Mouse (Mus musculus): ENCODE results near the gene Sprr2h.

Sprr2h gene

DNA sequence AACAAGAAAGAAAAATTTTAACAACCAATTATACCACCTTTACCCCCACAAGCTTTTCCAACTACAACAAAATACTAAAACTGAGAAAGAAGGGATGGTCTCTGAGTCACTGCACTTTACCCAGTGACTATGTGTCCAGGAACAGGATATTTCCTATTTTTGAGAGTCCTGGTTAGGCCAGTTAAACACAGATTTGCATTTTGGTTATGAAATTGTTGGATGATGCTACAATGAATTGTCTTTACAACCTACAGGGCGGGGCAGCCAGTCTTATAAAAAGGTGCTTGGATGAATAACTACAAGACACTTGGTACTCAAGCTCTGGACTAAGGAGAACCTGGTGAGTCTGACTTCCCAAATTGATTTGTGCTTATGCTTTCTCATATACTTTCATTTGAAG lies at the start of gene Sprr2h:
Gene Sprr2h, plus strand, starts transcription at position 301 of the 400 bp plus-strand sequence.
- DNase-seq = no peak

DNA sequence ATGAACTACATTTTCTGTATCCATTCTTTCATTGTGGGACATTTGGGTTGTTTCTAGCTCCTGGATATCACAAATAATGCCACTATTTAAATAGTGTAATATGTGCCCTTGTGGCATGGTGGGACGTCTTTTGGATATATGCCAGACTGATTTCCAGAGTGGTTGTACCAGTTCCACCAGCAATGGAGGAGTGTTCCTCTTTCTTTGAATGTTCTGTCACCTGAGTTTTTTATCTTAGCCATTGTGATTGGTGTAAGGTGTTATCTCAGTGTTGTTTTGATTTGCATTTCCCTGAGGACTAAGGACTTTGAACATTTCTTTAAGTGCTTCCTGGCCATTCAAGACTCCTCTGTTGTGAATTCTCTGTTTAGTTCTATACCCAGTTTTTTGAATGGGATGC lies 49.2 kb upstream of the Sprr2h start:
- no peak for DNase-seq

DNA sequence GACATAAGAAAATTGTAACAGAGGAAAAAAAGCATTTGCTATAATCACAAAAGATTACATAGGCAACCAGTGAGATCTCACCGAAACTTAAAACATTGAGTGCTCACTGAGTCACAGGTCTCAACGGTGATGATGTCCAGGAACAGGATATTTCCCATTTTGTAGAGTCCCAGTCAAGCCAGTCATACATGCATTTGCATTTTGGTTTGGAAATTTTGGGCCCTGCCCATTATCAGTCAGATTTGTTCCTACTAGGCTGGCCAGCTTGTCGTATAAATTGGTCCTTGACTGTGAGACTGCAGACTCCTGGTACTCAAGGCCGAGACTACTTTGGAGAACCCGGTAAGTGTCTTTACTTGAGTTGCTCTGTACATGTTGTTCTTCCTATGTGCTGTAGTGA lies 46.6 kb upstream of the Sprr2h start, which contains the start of gene Sprr2d:
Gene Sprr2d, plus strand, starts transcription at position 301 of the 400 bp plus-strand sequence.
- DNase-seq = no peak

DNA sequence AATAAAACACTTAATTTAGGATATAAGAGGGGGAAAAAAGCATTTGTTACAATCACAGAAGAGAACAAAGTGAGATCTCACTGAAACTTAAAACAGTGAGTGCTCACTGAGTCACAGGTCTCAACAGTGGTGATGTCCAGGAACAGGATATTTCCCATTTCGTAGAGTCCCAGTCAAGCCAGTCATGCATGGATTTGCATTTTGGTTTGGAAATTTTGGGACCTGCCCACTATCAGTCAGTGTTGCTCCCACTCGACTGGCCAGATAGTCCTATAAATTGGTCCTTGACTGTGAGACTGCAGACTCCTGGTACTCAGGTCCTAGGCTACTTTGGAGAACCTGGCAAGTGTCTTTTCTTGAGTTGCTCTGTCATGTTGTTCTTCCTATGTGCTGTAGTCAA lies 33.6 kb upstream of the Sprr2h start, which contains the start of gene Sprr2e:
Gene Sprr2e, plus strand, starts transcription at position 301 of the 400 bp plus-strand sequence.
- no peak for DNase-seq

DNA sequence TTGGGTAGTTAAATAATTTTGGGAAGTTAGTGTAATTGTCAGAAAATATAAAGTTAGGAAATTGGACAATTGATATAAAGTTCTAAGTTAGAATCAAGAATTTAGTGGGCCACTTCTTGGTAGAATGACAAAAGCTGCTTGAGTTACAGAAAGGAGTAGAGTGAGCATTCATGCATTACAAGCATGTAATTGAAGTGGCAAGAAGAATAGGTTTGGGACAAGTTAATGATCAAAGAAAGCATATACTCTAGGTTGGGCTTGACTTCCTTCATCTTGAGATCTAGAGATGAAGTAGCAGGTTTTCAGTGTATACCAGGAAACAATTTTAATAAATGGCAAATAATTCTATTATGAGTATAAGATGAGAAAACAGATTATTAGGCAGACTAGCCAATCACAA lies 23.9 kb upstream of the Sprr2h start:
- no peak for DNase-seq

DNA sequence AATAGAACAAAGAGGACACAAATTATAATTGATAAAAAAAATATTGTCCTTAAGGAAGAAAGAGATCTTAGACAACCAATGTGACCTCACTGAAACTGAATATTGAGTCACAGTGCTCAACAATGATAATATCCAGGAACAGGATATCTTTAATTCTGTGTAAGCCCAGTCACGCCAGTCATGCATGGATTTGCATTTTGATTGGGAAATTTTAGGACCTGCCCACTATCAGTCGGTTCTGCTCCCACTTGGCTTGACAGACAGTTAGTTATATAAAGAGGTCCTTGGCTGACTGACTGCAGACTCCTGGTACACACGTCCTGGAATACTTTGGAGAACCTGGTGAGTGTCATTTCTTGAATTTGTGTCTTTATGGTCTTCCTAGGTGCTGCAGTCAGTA lies 20.6 kb upstream of the Sprr2h start, which contains the start of gene Sprr2f:
Gene Sprr2f, plus strand, starts transcription at position 301 of the 400 bp plus-strand sequence.
- DNase-seq = no peak

DNA sequence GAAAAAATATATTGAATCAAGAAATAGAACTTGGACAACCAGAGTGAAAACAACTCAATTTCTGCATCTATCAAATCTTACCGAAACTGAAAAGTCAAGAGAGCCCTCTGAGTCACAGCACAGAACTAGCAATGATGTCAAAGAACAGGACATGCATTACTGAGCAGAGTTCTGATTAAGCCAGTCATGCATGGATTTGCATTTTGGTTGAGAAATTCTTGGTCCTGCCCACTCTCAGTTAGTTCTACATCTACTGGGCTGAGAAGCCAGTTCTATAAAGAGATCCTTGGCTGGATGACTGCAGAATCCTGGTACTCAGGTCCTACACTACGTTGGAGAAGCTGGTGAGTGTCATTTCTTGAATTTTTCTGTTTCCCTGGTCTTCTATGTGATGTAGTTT lies 11.9 kb upstream of the Sprr2h start:
- DNase-seq = no peak

DNA sequence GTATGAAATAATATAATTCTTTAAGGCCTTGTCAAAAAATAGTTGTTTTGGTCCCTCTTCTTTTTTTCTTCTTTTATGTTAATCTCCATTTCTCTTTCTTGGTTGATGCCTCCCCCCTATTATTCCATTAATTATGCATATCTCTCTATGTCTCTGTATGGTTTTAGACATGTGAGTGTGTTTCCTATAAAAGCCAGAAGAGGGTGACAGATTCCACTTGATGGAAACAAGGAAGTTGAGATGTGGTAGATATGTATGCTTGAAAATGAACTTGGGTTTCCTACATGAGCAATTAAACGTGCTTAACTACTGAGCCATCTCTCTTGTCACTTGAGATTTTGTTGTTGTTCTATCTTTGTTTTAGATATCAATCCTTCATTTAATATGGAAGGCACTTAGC lies 8.8 kb downstream of the Sprr2h start:
- DNase-seq = no peak

DNA sequence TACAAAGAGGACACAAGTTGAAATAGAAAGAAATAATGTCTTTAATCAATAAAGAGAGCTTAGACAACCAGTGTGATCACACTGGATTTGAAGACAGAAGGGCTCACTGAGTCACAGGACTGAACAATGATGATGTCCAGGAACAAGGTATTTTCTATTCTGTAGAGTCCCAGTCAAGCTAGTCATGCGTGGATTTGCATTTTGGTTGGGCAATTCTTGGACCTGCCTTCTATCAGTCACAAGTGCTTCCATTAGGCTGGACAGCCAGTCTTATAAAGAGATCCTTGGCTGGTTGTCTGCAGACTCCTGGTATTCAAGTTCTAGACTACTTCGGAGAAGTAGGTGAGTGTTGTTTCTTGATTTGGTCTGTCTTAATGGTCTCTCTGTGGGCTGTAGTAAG lies 22.2 kb downstream of the Sprr2h start, which contains the start of gene Sprr2i:
Gene Sprr2i, plus strand, starts transcription at position 301 of the 400 bp plus-strand sequence.
- DNase-seq = no peak

DNA sequence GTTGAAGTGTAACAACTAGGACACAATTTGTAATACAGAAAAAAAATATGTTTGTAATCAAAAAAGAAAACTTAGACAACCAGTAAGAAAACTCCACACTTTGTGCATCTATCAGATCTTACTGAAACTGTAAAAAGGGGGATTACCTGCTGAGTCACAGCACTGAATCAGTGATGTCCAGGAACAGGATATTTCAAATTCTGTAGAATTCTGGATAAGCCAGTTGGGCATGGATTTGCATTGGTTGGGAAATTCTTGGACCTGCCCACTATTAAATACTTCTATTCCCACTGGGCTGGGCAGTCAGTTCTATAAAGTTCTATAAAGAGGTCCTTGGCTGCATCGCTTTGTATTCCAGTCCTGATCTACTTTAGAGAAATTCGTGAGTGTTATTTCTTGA lies 32.3 kb downstream of the Sprr2h start, which contains the start of gene Sprr2j-ps:
Gene Sprr2j-ps, plus strand, starts transcription at position 301 of the 400 bp plus-strand sequence.
- DNase-seq = no peak

DNA sequence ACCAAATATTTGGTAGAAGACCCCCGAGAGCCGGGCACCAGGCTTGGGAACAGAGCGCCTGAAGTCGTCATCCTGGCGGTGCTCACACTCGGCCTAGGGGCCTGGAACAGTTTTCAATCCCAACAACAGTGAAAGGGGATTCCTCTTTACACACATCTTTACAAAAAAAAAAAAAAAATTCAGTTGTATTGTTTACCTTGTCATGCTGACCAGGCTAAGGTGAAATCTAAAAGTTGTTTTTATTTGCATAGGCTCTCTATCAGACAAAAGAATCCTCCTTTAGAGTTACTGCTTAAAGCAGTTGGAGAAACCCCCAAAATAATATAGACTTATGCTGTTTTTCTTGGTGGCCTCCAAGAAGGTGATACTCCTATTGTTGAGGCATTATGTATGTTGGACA lies 43.8 kb downstream of the Sprr2h start, which contains the start of gene Gm9774:
Gene Gm9774, minus strand, starts transcription at position 101 of the 400 bp plus-strand sequence.
- DNase-seq = no peak

DNA sequence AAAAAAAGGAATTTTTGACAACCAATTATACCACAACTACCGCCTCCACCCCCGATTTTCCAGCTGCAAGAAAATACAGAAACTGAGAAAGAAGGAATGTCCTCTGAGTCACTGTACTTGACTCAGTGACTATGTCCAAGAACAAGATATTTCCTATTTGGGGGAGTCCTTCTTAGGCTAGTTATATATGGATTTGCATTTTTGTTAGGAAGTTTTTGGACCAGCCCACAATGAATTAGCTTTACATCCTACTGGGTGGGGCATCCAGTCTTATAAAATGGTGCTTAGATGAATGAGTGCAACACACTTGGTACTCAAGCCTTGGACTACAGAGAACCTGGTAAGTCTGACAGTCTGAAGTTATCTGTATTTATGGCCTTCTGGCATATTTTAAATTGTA lies 46.8 kb downstream of the Sprr2h start, which contains the start of gene Sprr2k:
Gene Sprr2k, plus strand, starts transcription at position 301 of the 400 bp plus-strand sequence.
- no peak for DNase-seq
